Mouse (Mus musculus) heart, adult 18-20 months (tissue): ENCODE measurements around the gene Gm11034. TPM values are rescaled to one million over a fixed set of nuclear protein-coding genes. Genes with fewer than 3 reads are reported as not detected.

Experiments
- DNase-seq, 2 experiments: peaks; one replicate each; pipeline ENCODE4 v3.0.0; 2021 to 2022; ENCODE audit warnings: mixed read lengths in 1 of 2
- long read RNA-seq, 2 experiments: library from polyadenylated mRNA; stranded (forward); transcript quantifications; one replicate each; pipeline ENCODE4 v2.0.0; 2021
- total RNA-seq, 2 experiments: library from RNA; stranded (reverse); gene quantifications; 2 replicates each; pipeline ENCODE4 v1.2.3; 2021

Gene Gm11034
- not detected for total RNA-seq
- long read RNA-seq, experiment 1 = 0 reads
- long read RNA-seq, experiment 2 = 0 reads

DNA sequence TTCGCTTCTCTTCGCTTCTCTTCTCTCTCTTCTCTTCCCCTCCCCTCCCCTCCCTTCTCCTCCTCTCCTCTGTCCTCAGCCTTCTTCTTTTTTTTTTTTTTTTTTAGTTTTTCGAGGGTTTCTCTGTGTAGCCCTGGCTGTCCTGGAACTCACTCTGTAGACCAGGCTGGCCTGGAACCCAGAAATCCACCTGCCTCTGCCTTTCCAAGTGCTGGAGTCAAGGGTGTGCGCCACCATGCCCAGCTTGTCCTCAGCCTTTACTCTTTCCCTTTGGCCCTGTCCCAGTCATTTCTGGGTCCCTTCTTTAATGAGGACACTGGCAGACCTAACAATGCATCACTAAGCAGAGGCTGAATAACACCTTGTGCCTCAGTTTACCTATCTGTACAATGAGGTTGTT, at the start of gene Gm11034:
Gene Gm11034 (minus strand): TSS at position 101 of the 400 bp plus-strand sequence.
- DNase-seq = no peak

- no peak for DNase-seq
Observed at GRCm38 (mm10) chr8:72262756-72263155, 49.3 kb upstream of the Gm11034 start.

DNA sequence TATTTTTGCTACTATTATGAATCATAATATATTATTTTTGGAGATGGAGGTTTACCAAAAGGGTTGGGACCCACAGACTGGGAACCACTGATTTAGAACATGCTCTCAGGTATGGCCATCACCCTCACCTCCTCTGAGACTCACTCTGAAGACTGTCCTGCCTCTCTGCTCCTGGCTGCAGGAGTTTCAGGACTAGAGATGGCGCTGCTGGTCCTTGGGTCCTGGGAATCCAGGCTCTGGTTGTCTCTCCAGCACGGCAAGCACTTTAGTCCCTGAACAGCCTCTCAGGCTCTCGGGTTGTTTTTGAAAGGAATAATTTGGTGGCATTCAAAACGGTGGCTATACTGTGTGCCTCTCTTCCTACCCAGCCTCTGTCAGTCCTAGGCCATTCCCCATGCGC, 48.4 kb upstream of the Gm11034 start:
- peak; percentile 62 to 68 for DNase-seq

GRCm38 (mm10) chr8:72261431-72261830, 48.0 kb upstream of the Gm11034 start:
- DNase-seq = no peak

GRCm38 (mm10) chr8:72261019-72261418, 47.6 kb upstream of the Gm11034 start:
- DNase-seq = peak; percentile 85 to 88

DNA sequence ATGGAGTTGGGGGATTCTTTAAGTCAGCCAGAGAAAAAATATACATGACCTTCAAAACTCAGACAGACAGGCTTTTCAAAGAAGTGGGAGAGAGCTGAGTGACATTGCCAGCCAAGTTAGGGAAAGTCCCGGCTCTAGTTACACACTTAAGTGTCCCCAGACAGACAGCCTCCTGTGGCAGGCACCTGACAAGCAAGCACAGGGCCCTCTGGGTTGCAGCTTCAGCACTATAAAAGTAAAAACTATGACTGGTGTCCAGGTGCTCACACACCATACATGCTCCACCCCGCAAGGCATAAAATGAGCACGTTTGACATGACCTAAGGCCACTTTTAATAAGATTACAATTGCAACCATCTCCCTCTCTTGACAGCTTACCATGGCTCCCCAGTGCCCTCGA, 47.1 kb upstream of the Gm11034 start:
- DNase-seq = no peak

GRCm38 (mm10) chr8:72259862-72260261, 46.4 kb upstream of the Gm11034 start:
- no peak for DNase-seq

DNA sequence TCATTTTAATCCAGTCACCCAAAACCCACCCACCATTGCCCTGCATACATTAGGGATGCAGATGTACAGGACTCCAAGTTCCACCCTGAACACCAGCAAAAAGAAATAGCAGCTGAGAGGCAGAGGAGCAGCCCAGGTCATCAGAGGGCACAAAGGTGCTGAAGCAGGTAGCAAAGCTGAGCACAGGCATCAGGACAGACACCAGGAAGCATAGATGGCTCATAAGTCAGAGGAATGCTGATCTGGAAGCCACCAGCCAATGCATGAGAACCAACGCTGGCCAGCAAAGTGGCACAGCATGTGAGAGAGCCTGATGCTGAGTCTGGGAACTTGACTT, 44.4 kb upstream of the Gm11034 start:
- DNase-seq = no peak

- DNase-seq = peak in 1 of 2 experiments; percentile 58
Observed at GRCm38 (mm10) chr8:72257171-72257901, 43.9 kb upstream of the Gm11034 start.

DNA sequence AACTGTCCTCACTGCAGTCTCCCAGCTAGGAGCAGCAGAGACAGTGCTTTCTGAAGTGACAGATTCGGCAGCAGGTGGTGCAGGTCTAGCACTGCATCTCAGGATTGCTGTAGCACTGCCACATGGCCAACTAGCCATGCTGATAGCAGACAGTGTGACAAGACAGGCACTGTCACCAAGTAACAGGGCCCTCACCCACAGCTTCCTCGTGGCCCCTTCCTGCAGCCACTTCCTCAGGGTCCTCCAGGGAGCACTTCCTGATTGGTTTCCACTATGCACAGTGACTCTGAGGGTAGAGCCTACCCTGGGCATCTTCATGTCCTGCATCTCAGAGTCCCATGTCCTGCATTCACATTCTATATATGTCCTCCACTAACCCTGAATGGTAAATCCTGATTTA, 31.2 kb upstream of the Gm11034 start:
- peak in 1 of 2 experiments; percentile 38 for DNase-seq

DNA sequence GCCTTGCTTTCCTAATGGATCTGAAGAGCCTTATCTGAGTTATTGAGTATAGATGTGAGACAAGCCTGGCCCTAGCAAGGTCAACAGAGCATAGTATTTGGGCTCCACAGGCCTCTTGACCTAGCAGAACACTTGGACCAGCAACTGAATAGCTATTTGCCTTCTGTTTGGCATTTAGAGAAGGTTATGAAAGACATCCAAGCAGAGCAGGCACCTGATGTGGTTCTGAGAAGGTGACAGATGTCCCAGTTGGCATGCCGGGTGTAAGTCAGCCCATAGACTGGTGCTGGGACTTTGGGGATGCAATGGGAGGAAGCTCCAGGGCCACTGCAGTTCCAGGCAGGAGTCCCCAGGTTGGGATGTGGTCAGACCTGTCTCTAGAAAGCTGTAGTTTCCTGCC, 28.8 kb upstream of the Gm11034 start:
- DNase-seq = peak; percentile 34 to 61

- DNase-seq = no peak
Observed at GRCm38 (mm10) chr8:72240951-72241350, 27.5 kb upstream of the Gm11034 start.

GRCm38 (mm10) chr8:72240403-72240763, 26.9 kb upstream of the Gm11034 start:
- no peak for DNase-seq

DNA sequence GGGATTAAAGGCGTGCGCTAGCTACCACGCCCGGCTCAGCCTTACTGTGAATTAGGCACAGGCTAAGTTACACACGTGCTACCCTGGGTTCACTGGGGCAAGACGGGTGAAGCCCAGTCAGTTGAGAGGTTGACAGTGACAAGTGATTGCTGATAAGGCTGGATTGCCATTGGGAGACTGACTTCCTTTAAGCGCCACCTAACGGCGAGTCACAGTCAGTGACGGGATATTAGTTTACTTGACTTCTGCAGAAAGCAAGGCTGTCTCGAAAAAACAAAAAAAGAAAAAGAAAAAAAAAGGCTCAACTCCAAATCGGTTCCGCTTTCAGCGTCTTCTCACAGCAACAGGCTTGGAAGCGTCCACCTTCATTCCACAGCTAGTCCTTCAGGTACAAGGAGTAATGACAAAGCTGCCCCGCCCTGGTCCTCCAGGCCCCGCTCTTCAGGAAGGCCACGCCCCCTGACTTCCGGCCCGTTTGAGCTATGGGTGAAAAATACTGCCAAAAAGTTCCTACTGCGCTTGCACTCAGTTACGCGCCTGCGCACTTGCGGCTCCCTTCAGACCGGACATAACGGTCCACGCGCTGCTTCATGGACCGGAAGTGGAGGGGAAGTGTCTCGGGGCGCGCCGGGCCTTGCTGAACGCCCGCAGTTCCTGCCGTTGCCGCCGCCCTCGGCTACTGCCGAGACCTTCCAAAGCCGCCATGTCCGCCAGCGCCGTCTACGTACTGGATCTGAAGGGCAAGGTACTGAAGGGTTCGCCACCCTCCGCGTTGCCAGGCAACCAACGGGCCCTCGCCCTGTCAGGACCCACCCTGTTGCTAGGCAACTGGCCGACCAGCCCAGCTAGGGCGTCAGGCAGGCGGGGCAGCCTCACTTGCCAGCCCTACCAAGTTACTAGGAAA, 26.3 kb upstream of the Gm11034 start, which contains the start of gene Ap1m1:
Gene Ap1m1 (plus strand): TSS at position 520 of the 904 bp plus-strand sequence.
- DNase-seq = peak; percentile 98 to 99

DNA sequence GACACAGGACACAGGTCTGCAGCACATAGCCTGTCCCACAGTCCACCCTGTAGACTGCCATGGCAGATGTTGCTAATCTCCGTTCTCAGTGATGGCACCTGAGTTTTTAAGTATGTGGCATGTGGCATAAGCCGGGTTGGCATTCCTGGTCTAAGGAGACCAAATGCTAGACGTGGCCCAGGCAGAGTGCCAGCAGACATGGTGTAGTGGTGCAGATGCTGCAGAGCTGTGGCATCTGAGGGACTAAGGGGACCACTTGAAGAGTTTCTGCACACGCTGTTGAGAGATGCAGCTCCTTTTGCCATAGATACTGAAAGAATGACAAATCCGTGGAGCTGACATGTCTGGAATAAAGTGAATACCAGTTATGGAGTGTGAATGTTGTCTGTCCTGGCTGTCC, 9.2 kb upstream of the Gm11034 start:
- no peak for DNase-seq

DNA sequence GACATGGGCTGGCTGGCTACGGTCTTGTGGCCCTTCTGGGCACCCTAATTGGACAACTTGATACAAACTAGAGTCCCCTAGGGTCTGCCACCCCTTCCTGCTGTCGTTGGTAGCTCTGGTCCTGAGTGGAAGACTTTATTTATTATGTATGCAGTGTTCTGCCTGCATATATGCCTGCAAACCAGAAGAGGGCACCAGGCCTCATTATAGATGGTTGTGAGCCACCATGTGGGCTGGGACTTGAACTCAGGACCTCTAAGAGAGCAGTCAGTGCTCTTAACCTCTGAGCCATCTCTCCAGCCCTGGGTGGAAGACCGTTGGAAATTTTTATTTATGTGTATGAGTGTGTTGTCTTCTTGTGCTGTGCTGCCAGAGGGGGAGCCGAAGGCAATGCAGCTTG, 7.3 kb upstream of the Gm11034 start:
- no peak for DNase-seq

- peak; percentile 93 to 95 for DNase-seq
Observed at GRCm38 (mm10) chr8:72219541-72220363, 6.3 kb upstream of the Gm11034 start, which contains the start of gene Fam32a. Gene Fam32a, plus strand, starts transcription at chr8:72219730.

DNA sequence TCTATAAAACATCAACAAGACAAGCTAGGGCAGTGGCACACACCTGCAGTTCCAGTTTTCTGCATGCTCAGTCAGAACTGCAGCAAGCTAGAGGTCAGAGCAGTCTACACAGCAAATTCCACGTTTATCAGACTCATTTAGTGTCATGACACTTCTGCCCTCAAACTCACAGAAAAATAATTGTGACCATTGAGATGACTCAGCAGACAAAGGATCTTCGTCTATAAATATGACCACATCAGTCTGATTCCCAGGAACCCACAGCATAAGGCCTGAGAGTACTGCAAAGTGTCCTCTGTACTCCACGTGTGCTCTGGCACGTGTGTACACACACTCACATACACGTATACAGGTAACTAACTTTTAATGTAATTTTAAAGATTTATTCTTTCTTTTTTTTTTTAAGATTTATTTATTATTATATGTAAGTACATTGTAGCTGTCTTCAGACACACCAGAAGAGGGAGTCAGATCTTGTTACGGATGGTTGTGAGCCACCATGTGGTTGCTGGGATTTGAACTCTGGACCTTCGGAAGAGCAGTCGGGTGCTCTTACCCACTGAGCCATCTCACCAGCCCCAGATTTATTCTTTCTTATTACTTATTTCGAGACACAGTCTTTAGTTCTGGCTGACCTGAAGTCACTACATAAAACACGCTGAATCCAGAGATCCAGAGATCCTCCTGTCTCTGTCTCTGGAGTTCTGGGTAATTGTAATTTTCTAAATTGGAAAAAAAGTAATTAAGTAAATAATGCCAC, 5.5 kb upstream of the Gm11034 start:
- no peak for DNase-seq

DNA sequence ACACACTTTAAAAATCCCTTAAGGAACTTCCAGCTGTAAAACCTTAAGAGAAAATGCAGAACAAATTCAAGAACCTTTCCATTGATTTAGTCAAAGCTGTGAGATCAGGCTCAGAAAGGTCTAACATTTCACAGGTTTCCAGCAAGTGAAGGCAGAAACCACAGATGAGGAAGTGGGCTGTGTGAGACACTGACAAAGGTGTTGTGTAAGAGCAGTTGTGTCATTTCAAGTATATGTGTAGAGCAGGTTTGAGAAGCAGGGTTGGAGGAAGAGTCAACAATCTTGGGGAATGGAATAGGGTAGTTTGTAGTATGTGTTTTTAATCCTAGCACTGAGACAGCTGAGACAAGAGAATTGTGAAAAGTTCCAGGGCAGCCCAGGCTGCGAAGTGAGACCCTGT, 2.4 kb upstream of the Gm11034 start:
- DNase-seq = no peak

DNA sequence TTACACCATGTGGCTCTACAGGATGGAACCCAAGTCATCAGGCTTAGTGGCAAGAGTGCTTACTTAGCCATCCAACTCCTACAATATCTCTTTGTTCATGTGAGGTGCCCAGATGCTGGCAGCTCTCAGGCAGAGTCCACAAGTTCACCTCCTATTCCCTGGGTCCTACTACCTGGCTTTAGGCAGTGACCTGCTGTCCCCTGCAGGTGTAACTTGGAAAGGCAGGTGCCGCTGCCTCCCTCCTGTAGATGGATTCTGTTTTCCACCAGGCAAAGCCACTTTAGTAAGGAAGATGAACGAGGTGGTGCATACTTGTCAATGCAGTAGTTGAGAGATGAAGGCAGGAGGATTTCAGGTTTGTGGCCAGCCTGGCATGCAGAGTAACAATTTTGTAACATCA, 1.6 kb upstream of the Gm11034 start:
- no peak for DNase-seq

- DNase-seq = peak in 1 of 2 experiments; percentile 25
Observed at GRCm38 (mm10) chr8:72212751-72213150, 685 bp downstream of the Gm11034 start, which contains the start of gene Cib3. Gene Cib3, minus strand, starts transcription at chr8:72212837.
